Mouse (Mus musculus) heart, embryonic 14.5 days (tissue): ENCODE measurements around the gene Pex12. TPM values are rescaled to one million over a fixed set of nuclear protein-coding genes. Genes with fewer than 3 reads are reported as not detected.

Experiments used
- polyA plus RNA-seq: library from polyadenylated mRNA; unstranded; fragments of >200 nt; fragmentation: Nextera tagmentation; extraction: Ambion mirVana; gene quantifications from 2 replicates; pipeline ENCODE4 v1.2.1, GENCODE M21; 2014

Pex12 gene
- polyA plus RNA-seq, 1 experiment from 2014 or later: 9.2 TPM

Other genes starting within 250 kb of the Pex12 start
- 4.5 and 5.5 TPM in 2 replicates for gene Slfn2, start 237.5 kb downstream of the Pex12 start, polyA plus RNA-seq
- gene Slfn1, start 185.7 kb downstream of the Pex12 start, polyA plus RNA-seq: 0.11 and 0.80 TPM in 2 replicates
- gene Slfn4, start 127.4 kb downstream of the Pex12 start, polyA plus RNA-seq: not detected in 2 replicates
- 1.3 and 1.6 TPM in 2 replicates for gene Slfn3, start 111.3 kb downstream of the Pex12 start, polyA plus RNA-seq
- gene Slfn14, start 15.9 kb downstream of the Pex12 start, polyA plus RNA-seq: 0.15 and 0.32 TPM in 2 replicates
- gene Ap2b1, start 3.6 kb downstream of the Pex12 start, polyA plus RNA-seq: 44.6 and 46.5 TPM in 2 replicates
- gene Rasl10b, start 106.6 kb upstream of the Pex12 start, polyA plus RNA-seq: 4.6 and 5.9 TPM in 2 replicates
- 0.09 TPM in 1 of 2 replicates, not detected in the other for gene Gas2l2, start 126.9 kb upstream of the Pex12 start, polyA plus RNA-seq
- 1.4 and 1.8 TPM in 2 replicates for gene 1700020L24Rik, start 135.1 kb upstream of the Pex12 start, polyA plus RNA-seq
- gene Mmp28, start 160.5 kb upstream of the Pex12 start, polyA plus RNA-seq: 3.7 and 4.0 TPM in 2 replicates
- gene Taf15, start 170.5 kb upstream of the Pex12 start, polyA plus RNA-seq: 10.8 and 12.8 TPM in 2 replicates
- gene Heatr9, start 219.6 kb upstream of the Pex12 start, polyA plus RNA-seq: not detected in 2 replicates
- 0.39 TPM in 1 of 2 replicates, not detected in the other for gene Ccl5, start 227.9 kb upstream of the Pex12 start, polyA plus RNA-seq